Mouse (Mus musculus) heart, embryonic 16.5 days (tissue): ENCODE data around the gene Asns. TPM values are rescaled to one million over a fixed set of nuclear protein-coding genes. Genes with fewer than 3 reads are reported as not detected.

Source experiments
- ATAC-seq: fragments of 200-750 bp; cut with Nextera tagmentation; replicated peaks from 2 replicates; pipeline ENCODE4 v1.8.0; 2017; ENCODE audit warnings: moderate number of reproducible peaks; ENCODE audit not compliant: insufficient read depth, low FRiP score; ENCODE audit errors: extremely low read depth
- H3K27ac ChIP-seq: fragments of 300-500 bp; sonication (generic); 2 replicates; pipeline ENCODE4 v1.5.1; 2014; ENCODE audit warnings: mild to moderate bottlenecking, low read length, control low read depth, moderate library complexity
- H3K27me3 ChIP-seq: fragments of 300-500 bp; sonication (generic); 2 replicates; pipeline ENCODE4 v1.6.1; 2014; ENCODE audit warnings: low read length, mixed read lengths; ENCODE audit not compliant: control insufficient read depth, insufficient read depth
- H3K36me3 ChIP-seq: fragments of 300-500 bp; sonication (generic); 2 replicates; pipeline ENCODE4 v1.6.1; 2014; ENCODE audit not compliant: control insufficient read depth, insufficient read depth
- H3K4me1 ChIP-seq: fragments of 300-500 bp; sonication (generic); 2 replicates; pipeline ENCODE4 v1.6.1; 2014; ENCODE audit warnings: low read length, mixed read lengths; ENCODE audit not compliant: control insufficient read depth, insufficient read depth
- H3K4me2 ChIP-seq: fragments of 300-500 bp; sonication (generic); 2 replicates; pipeline ENCODE4 v1.6.1; 2014; ENCODE audit warnings: low read depth, mild to moderate bottlenecking, control low read depth, low read length
- H3K4me3 ChIP-seq: fragments of 300-500 bp; sonication (generic); 2 replicates; pipeline ENCODE4 v1.5.1; 2014; ENCODE audit warnings: mild to moderate bottlenecking, control low read depth, low read length
- H3K9ac ChIP-seq: fragments of 300-500 bp; sonication (generic); 2 replicates; pipeline ENCODE4 v1.6.1; 2014; ENCODE audit warnings: low read length, control low read depth
- H3K9me3 ChIP-seq: fragments of 300-500 bp; sonication (generic); replicated peaks from 2 replicates; pipeline ENCODE4 v1.6.1; 2016; ENCODE audit warnings: low read length; ENCODE audit not compliant: control insufficient read depth
- WGBS: fragments of 180-500 bp; shearing (Covaris S2); extraction: QIAGEN DNeasy Blood & Tissue Kit; methylation state at CpG from one replicate; pipeline ENCODE4 v1.1.7; 2014; 5-methylcytosine and 5-hydroxymethylcytosine counted together
- polyA plus RNA-seq: library from polyadenylated mRNA; unstranded; fragments of >200 nt; fragmentation: Nextera tagmentation; extraction: Ambion mirVana; gene quantifications from 2 replicates; pipeline ENCODE4 v1.2.1, GENCODE M21; 2015

Asns gene
- polyA plus RNA-seq, 1 experiment from 2014 or later = 20.2 TPM

DNA sequence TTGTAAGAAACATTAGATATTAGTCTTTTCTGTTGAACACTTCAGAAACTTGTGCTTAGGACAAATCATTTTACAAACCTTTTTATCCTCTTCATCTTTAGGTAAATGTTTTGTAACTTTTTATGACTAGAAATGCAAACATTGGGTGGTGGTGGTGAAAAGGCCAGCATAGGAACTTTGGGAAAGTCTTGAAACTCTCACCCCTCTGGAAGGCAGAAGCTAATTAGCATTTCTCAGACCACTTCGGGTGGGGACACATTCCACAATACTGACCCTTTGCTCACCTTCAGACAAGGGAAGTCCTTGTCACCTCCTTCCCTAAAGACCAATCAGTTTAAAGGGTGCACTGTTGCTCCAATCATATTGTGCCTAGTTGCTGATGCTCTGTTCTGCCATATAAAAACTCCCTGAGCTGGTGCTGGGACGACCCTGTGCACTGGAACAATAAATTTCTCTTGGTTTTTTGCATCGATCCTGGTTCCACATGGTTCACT, 18.8 kb upstream of the Asns start:
- Histone ChIP-seq H3K9me3 (no peaks in the 10 kb centered on the region), H3K27me3 (no peaks in the 10 kb centered on the region), H3K4me3 (no peak overlapping the region), H3K9ac (no peak overlapping the region), H3K27ac (no peak overlapping the region), H3K4me2 (no peak overlapping the region), H3K36me3 (no peaks in the 10 kb centered on the region), H3K4me1 (no peaks in the 10 kb centered on the region)
- no peak for ATAC-seq
- WGBS = 65% methylated on average over 3 of the region's 3 CpGs

DNA sequence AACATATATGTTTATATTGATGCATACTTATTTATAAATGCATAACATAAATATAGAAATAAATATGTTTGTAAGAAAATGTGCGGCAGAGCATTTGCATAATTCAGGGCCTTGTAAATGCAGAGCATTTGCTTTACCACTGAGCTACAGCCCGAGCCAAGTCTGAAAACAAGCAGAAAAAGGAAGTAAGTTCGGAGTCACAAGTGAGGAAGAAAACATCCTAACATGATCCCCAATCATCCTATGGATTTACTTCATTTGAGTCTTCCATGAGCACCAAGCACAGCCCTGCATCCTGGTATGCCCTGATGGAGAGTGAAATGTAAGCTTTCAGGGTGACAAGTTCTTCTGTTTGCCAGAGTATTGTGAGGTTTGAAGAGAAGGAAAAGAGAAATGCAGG, 15.2 kb upstream of the Asns start:
- Histone ChIP-seq H3K4me1 (no peaks in the 10 kb centered on the region), H3K4me2 (no peak overlapping the region), H3K9me3 (no peaks in the 10 kb centered on the region), H3K27ac (no peak overlapping the region), H3K4me3 (no peak overlapping the region), H3K27me3 (no peaks in the 10 kb centered on the region), H3K9ac (no peak overlapping the region), H3K36me3 (no peaks in the 10 kb centered on the region)
- WGBS = 65% methylated on average over 3 of the region's 3 CpGs
- no peak for ATAC-seq

DNA sequence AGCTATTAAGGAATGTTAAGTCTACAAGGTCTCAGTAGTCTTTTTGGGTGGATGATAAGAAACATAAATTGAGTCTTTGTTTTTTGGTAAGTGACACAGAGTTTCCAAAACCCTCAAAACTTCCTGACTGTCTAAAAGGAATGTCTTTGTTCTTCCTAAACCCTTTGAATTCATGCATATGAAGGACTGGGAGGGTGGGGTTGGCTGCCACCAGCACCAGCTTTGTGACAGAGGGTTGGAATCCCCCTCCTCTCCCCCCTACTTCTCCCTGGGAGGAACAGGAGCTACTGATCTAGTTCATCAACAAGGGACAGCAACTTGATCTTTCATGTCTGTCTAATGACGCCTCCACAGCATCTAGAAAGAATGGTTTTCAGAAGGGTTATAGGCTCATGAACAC, 13.7 kb upstream of the Asns start:
- Histone ChIP-seq H3K9me3 (no peaks in the 10 kb centered on the region), H3K36me3 (no peaks in the 10 kb centered on the region), H3K9ac (no peak overlapping the region), H3K4me2 (no peak overlapping the region), H3K27ac (no peak overlapping the region), H3K27me3 (no peaks in the 10 kb centered on the region), H3K4me1 (no peaks in the 10 kb centered on the region), H3K4me3 (no peak overlapping the region)
- no peak for ATAC-seq
- WGBS = 67% methylated on average over 1 of the region's 1 CpGs

DNA sequence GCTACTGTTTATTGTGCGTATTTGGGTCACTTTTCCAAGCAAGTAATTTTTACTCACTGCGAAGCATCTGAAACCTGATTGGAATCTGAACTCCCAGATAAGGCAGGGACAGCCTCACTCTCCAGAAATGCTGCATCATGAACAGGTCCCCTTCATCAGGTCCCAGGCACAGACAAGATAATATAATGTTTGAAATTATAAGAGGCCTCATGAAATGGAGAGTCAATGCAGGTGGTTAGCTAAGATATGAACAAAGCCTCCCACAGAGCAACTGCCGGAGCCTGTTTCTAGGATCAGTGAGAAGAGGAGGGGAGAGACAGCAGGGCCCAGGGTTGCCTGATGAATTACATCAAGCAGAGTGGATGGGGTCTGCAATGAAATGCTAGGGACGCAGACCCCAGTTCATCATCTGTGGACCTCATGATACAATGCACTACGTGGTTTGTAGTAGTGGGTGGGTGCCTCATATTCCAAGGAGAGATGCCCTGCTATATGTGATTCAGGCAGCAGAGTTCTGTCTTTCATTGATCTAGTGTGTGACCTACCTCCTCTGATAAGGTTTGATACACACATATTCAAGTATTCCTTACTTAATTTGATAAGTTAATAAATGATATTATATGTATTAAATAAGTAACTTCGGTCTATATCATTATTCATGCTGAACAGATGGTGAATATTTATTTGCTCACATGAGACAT, 5.1 kb upstream of the Asns start:
- no peaks in the 10 kb centered on the region for H3K36me3 ChIP-seq
- no peak overlapping the region for H3K4me3 ChIP-seq
- ATAC-seq = no peak
- no peak overlapping the region for H3K27ac ChIP-seq
- H3K9me3 ChIP-seq = no peaks in the 10 kb centered on the region
- H3K4me1 ChIP-seq = no peaks in the 10 kb centered on the region
- no peaks in the 10 kb centered on the region for H3K27me3 ChIP-seq
- 69% methylated on average over 6 of the region's 6 CpGs for WGBS
- no peak overlapping the region for H3K9ac ChIP-seq
- no peak overlapping the region for H3K4me2 ChIP-seq

DNA sequence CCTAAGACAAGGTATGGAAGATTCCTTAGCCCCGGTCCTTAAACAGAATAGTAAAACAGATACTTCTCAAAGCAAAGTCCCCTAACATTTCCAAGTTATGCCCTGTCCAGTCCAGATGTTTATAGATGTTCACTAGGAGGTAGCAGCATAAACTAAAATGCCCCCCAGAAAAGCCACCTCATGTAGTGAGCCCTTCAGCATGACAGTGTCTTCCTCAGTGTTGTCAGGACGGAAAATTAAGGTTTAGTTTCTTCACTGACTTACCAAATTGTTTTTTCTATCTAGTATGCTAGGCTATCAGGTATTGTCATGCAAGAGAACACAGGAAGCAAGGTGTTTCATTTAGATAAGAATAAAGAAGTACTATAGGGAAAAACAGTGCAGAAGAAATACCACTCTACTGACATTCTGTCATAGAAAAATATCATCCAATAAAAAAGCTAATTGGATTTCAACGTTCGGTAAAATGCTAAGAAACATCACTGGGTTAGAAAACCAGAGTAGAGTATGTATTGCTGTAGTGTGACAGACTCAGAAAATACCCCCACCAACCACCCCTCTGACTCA, 4.1 kb upstream of the Asns start:
- no peaks in the 10 kb centered on the region for H3K27me3 ChIP-seq
- ATAC-seq = no peak
- H3K27ac ChIP-seq = no peak overlapping the region
- no peak overlapping the region for H3K9ac ChIP-seq
- H3K4me2 ChIP-seq = no peak overlapping the region
- H3K4me1 ChIP-seq = peaks cover 4% of the 10 kb centered on the region
- H3K9me3 ChIP-seq = no peaks in the 10 kb centered on the region
- WGBS = 74% methylated on average over 4 of the region's 4 CpGs
- no peak overlapping the region for H3K4me3 ChIP-seq
- H3K36me3 ChIP-seq = no peaks in the 10 kb centered on the region

DNA sequence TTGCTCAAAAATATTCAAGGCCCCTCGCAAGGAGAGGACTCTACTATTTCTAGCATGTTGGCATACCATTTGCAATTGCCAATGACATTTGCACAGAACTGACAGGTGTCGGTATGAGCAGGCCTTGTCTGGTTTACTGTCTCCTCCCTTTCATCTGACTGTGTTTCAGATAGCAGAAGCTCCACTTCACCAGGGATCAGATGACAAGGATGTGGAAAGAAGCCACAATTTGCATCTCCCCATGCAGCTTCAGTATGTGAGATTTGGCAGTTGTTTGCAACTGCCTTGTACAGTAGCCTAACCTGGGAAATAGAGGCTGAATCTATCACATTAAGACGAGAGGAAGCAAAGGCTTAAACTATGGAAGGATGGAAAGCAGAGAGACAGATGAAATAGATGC, 3.6 kb upstream of the Asns start:
- 47% methylated on average over 3 of the region's 3 CpGs for whole genome bisulfite sequencing

DNA sequence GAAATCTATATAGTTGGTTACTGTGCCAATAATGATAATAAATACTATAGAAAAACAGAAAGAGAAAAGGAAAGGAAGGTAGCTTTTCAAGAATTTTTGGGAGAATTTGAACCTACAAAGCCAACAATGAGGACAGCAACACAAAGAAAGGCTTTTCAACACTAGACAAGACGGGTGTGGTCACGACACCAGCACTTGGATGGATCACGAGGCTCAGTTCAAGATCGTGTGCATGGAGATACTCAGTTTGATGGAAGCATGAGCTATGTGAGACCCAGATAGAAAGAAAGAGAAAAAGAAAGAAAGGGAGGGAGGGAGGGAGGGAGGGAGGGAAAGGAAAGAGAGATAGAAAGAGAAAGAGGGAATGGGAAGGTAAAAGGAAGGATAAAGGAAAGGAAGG, 2.8 kb upstream of the Asns start:
- H3K36me3 ChIP-seq = no peaks in the 10 kb centered on the region
- H3K27me3 ChIP-seq = no peaks in the 10 kb centered on the region
- no peak overlapping the region for H3K9ac ChIP-seq
- peaks cover 5% of the 10 kb centered on the region for H3K4me1 ChIP-seq
- no peak overlapping the region for H3K27ac ChIP-seq
- no peak overlapping the region for H3K4me3 ChIP-seq
- no peak overlapping the region for H3K4me2 ChIP-seq
- no peaks in the 10 kb centered on the region for H3K9me3 ChIP-seq
- ATAC-seq = no peak
- WGBS = 83% methylated on average over 4 of the region's 4 CpGs

More for the DNA sequence above, 3.6 kb upstream of the Asns start:
- Histone ChIP-seq H3K27me3 (no peaks in the 10 kb centered on the region), H3K9ac (no peak overlapping the region), H3K9me3 (no peaks in the 10 kb centered on the region), H3K4me3 (no peak overlapping the region), H3K4me1 (peaks cover 5% of the 10 kb centered on the region), H3K4me2 (no peak overlapping the region), H3K36me3 (no peaks in the 10 kb centered on the region), H3K27ac (no peak overlapping the region)
- ATAC-seq = no peak

DNA sequence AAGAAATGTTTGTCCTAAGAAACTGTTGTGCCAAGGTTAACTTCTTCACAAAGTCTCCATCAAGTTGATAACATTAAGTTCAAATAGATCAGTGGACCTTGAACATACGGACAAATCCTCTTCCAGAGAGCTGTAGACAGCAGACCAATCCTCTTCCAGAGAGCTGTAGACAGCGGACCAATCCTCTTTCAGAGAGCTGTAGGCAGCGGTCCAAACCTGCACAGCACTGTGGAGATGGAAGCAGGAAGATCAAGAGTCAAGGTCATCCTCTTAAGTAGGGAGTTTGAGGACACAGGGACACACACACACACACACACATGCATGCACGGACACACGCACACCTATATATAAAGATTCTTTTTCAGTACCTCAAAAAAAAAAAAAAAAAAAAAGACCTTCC, 612 bp upstream of the Asns start:
- H3K4me1 ChIP-seq = peaks cover 5% of the 10 kb centered on the region
- H3K4me3 ChIP-seq = no peak overlapping the region
- H3K4me2 ChIP-seq = no peak overlapping the region
- no peak overlapping the region for H3K9ac ChIP-seq
- 64% methylated on average over 5 of the region's 5 CpGs for WGBS
- no peaks in the 10 kb centered on the region for H3K27me3 ChIP-seq
- ATAC-seq = no peak
- H3K27ac ChIP-seq = no peak overlapping the region
- H3K36me3 ChIP-seq = no peaks in the 10 kb centered on the region
- no peaks in the 10 kb centered on the region for H3K9me3 ChIP-seq

DNA sequence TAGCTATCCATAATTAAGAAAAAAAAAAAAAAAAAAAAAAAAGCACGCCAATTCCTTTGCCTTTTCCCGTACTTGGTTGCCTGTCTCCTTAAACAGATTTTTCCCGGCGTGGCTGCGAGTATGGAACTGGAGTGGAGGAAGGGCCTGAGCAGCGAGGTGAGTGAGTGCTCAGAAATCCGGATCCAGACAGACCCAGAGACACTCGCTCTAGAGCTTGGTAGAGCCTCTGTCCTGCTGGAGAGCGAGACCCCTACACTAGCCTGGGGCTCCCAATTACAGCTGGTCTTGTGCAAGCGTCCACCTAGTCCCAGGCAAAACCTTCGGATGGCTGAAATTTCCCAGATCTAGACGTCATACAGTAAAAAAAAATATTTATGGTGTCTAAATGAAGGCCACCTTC, 603 bp downstream of the Asns start:
- Histone ChIP-seq H3K27me3 (no peaks in the 10 kb centered on the region), H3K36me3 (no peaks in the 10 kb centered on the region), H3K4me3 (peak overlapping the region; percentile 68), H3K4me1 (peaks cover 5% of the 10 kb centered on the region), H3K9ac (peak overlapping the region; percentile 65), H3K27ac (no peak overlapping the region), H3K4me2 (peak overlapping the region; percentile 82), H3K9me3 (no peaks in the 10 kb centered on the region)
- WGBS = 1% methylated on average over 12 of the region's 12 CpGs
- ATAC-seq = peak; percentile 67
